Mouse (Mus musculus) embryonic fibroblast, embryonic 13.5 days (primary cell): ENCODE data around the gene Sptlc2. TPM values are rescaled to one million over a fixed set of nuclear protein-coding genes. Genes with fewer than 3 reads are reported as not detected.

Experiments used
- H3K27ac ChIP-seq: 2 replicates; pipeline ENCODE4 v1.5.1; 2012; ENCODE audit warnings: low read length, control low read depth, inconsistent platforms; ENCODE audit not compliant: insufficient read depth
- H3K4me1 ChIP-seq: 2 replicates; pipeline ENCODE4 v1.6.1; 2011; ENCODE audit warnings: low read length; ENCODE audit not compliant: control insufficient read depth, insufficient read depth
- H3K4me3 ChIP-seq: 2 replicates; pipeline ENCODE4 v1.5.1; 2011; ENCODE audit warnings: mild to moderate bottlenecking, control low read depth, low read length; ENCODE audit not compliant: insufficient read depth
- CTCF ChIP-seq: IDR thresholded peaks from 2 replicates; pipeline ENCODE4 v1.5.1; 2011; ENCODE audit warnings: mild to moderate bottlenecking, control low read depth, low read length, moderate library complexity, borderline replicate concordance; ENCODE audit not compliant: insufficient read depth
- POLR2A ChIP-seq: IDR thresholded peaks from 2 replicates; pipeline ENCODE4 v1.6.1; 2011; ENCODE audit warnings: low read depth, mild to moderate bottlenecking, control low read depth, low read length, moderate library complexity
- polyA plus RNA-seq: library from polyadenylated mRNA; stranded (reverse); fragments of >200 nt; gene quantifications from 2 replicates; pipeline ENCODE4 v1.2.4, GENCODE M21; 2011; ENCODE audit warnings: low read depth; ENCODE audit not compliant: missing spikeins, insufficient read length

Gene Sptlc2
- polyA plus RNA-seq, 1 experiment: 125 TPM

DNA sequence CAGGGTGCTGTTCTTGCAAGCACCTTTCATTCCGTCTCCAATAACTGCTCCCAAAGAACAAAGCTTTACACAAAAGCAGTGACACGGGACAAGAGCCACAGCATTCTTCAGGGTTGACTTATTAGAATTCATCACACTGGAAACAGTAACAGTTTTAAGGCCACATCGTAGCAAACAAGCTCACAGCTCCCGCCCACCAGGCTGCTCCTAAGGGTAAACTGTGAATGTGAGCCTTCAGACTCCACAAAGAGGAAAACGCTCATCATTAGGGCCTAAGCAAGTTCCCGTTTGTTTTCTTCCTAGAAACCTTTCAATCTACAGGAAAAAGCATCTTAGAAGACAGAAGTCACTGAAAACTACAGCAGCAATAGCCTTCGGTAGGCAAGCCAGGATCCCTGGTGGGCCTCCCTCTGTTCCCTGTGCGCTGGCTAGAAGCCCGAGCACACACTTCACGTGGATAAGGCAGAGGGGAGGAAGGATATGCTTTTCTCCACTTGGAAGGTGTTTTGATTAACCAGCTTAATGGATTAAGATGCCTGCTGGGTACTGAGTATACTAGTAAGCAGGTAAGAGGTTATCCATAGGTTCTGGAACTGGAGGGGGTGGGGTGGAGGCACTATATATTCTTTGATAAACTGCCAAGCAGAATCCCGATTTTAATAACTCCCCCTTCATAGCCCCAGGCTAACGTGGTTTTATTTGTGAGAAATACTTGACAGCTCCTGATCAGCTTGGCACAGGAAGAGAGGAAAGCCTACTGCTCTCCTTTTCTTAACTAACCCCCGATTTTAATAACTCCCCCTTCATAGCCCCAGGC lies 82.2 kb downstream of the Sptlc2 start:
- no peak for TF ChIP-seq CTCF
- no peak for TF ChIP-seq POLR2A
- H3K4me1 ChIP-seq: no peaks in the 10 kb centered on the region
- H3K4me3 ChIP-seq: no peak overlapping the region
- H3K27ac ChIP-seq: no peak overlapping the region

DNA sequence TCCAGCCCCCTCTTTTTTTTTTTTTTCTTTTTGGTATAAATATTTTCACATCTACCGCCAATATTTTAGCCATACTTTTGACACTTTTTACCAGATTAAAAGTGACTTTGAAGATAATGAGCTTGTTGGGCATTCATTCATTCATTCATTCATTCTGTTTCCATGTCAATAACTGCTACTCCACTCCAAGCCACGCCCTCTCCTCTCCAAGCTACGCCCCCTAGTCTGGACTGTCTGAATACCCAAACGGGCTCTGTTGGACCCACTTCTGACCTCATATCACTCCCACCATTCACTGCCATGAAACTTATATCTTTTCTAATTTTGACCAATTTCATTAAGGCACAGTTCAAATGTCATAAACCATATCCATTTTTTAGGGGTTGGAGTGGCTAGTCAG lies 87.0 kb downstream of the Sptlc2 start:
- H3K27ac ChIP-seq: no peak overlapping the region
- no peaks in the 10 kb centered on the region for H3K4me1 ChIP-seq
- TF ChIP-seq POLR2A (no peak), CTCF (no peak)
- H3K4me3 ChIP-seq: no peak overlapping the region

- TF ChIP-seq POLR2A (no peak), CTCF (no peak)
- no peaks in the 10 kb centered on the region for H3K4me1 ChIP-seq
- H3K27ac ChIP-seq: no peak overlapping the region
- H3K4me3 ChIP-seq: peak overlapping the region; percentile 50
These were observed 87.8 kb downstream of the Sptlc2 start for GRCm38 (mm10) chr12:87300441-87300690.

DNA sequence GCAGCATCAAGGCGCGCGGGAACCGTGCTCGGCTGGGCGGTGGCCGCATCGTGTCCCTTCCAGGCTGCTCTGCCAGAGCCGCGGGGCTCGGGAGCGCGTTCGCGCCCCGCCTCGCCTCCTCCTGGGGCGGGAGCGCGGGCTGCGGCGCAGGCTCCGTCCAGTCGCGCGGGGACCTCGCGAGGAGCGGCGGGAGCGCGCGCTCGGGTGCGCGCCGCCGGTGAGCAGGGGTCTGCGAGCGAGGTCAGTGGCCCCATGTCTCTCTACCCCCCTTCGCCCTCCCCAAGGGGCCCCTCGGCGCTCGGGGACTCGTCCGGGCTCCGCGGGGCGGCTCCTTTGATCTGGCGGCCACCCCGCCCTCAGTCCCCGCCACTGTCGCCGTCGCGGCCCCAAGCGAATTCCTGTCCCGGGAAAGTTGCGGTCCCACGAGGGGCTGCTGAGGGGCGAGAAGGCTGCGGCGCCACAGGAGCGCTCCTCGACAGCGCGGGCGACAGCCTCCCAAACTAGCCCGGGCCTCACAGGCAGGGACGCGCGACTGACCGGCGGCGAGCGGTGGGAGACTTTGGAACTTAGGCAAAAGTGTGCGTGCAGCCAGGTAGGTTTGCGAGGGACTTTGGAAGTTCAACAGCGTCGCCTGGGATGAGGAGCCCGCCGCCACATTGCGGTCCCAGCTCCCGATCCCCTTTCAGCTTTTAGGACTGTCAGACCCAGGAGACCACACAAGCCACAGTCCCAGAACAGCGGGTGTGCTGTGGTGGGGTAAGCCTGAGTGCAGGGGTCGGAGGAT lies 88.3 kb downstream of the Sptlc2 start, which contains the start of gene Ism2:
Gene Ism2 (minus strand): TSS at position 49 of the 784 bp plus-strand sequence.
- Histone ChIP-seq H3K4me3 (peak within 1 kb of the TSS; percentile 50), H3K4me1 (no peaks in the 10 kb centered on the region), H3K27ac (no peak within 1 kb of the TSS)
- TF ChIP-seq POLR2A (0 out of 2 replicates have a peak, but pooled peaks have one; percentile 15), CTCF (no peak)

DNA sequence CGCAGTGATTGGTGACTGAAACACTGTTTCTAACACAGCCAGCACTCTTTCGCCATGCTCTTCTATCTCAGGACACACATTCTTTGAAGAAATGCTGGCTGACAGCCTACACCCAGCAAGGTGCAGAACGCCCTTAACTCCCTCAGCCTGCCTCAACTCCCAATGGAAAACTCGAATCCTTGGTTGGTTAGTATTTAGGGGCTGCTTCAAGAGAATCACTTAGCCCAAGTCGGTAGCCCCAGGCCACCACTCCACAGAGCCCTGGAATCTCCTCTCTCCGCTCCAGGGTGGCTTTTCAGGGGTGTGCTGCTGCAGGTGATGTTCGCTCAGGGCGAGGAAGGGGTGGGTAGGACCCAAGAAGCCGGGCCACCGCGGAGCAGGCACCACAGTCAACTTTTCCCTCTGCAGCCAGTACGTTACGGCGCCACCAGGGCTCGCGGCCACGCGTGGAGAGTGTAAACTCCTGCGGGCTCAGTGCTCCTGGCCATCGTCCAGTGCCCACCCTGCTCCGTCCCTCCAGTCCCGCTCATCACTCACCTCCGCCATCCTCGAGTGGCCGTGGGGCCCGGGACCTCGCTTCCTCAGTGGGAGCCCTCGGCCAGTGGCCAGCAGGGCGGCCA lies 89.0 kb downstream of the Sptlc2 start:
- Histone ChIP-seq H3K27ac (no peak overlapping the region), H3K4me3 (peak overlapping the region; percentile 50), H3K4me1 (no peaks in the 10 kb centered on the region)
- TF ChIP-seq CTCF (no peak), POLR2A (no peak)

GRCm38 (mm10) chr12:87293934-87294333 lies 94.2 kb downstream of the Sptlc2 start:
- Histone ChIP-seq H3K27ac (no peak overlapping the region), H3K4me3 (no peak overlapping the region), H3K4me1 (no peaks in the 10 kb centered on the region)
- TF ChIP-seq POLR2A (no peak), CTCF (no peak)

DNA sequence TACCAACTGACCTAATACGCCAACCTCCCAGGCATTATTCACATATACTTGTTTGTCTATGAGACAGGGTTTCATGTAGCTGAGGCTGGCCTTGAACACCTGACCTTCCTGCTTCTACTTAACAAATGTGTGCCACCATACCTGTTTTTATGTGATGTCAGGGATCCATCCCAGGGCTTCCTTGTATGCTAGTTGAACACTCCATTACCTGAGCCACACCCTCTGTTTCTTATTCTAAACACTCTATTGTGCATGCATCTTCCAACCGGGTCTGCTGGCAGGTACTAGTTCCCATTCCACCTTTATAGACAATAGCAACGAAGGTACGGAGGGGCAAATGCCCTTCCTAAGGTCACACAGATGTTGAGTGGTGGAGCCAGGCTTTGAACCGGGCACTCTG lies 99.1 kb downstream of the Sptlc2 start:
- TF ChIP-seq CTCF (no peak), POLR2A (no peak)
- Histone ChIP-seq H3K4me1 (no peaks in the 10 kb centered on the region), H3K4me3 (no peak overlapping the region), H3K27ac (no peak overlapping the region)

- no peak overlapping the region for H3K27ac ChIP-seq
- no peak overlapping the region for H3K4me3 ChIP-seq
These were observed 103.4 kb downstream of the Sptlc2 start for GRCm38 (mm10) chr12:87284726-87285125.

GRCm38 (mm10) chr12:87284268-87284667 lies 103.9 kb downstream of the Sptlc2 start:
- TF ChIP-seq POLR2A (no peak), CTCF (no peak)
- H3K4me3 ChIP-seq: no peak overlapping the region
- no peaks in the 10 kb centered on the region for H3K4me1 ChIP-seq

More at GRCm38 (mm10) chr12:87284726-87285125, 103.4 kb downstream of the Sptlc2 start:
- H3K4me1 ChIP-seq: no peaks in the 10 kb centered on the region
- no peak for TF ChIP-seq POLR2A
- no peak for TF ChIP-seq CTCF

DNA sequence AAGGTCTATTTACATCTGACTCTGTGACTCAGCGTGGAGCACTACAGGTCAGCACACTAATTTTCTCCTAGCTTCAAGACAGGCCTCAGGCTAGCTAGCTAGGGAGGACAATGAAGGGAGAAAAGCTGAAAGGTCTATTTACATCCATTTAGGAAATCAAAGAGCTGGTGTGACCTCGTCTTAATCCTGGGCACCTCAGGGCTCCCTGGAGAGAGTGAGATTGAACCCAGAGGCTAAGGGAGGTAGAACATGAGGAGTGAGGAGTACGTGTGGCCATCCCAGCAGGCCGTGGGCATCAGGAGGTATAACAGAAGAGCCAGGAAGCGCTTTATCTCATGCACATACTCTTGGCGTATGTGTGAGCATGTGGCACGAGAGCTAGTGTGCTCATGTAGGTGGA lies 104.4 kb downstream of the Sptlc2 start:
- no peaks in the 10 kb centered on the region for H3K4me1 ChIP-seq
- no peak overlapping the region for H3K27ac ChIP-seq
- no peak overlapping the region for H3K4me3 ChIP-seq
- TF ChIP-seq CTCF (no peak), POLR2A (no peak)

More at GRCm38 (mm10) chr12:87284268-87284667, 103.9 kb downstream of the Sptlc2 start:
- no peak overlapping the region for H3K27ac ChIP-seq
